Mouse (Mus musculus): ENCODE measurements around the gene Insig2. TPM values are rescaled to one million over a fixed set of nuclear protein-coding genes. Genes with fewer than 3 reads are reported as not detected.

Gene Insig2
- polyA plus RNA-seq, 1 experiment from 2014 or later: 35.7 TPM

- Histone ChIP-seq H3K4me1 (no peaks in the 10 kb centered on the region), H3K36me3 (no peaks in the 10 kb centered on the region), H3K9me3 (replicated peaks) (no peaks in the 10 kb centered on the region), H3K4me2 (no peak overlapping the region), H3K4me3 (replicated peaks) (no peak overlapping the region), H3K27ac (no peak overlapping the region), H3K9ac (no peak overlapping the region), H3K27me3 (no peaks in the 10 kb centered on the region)
- no peak for ATAC-seq (replicated peaks; ENCODE audit: low FRiP score)
- WGBS: 65% methylated on average over 13 of the region's 13 CpGs
Observed at GRCm38 (mm10) chr1:121350616-121351015, 18.2 kb upstream of the Insig2 start.

- H3K27me3 ChIP-seq: no peaks in the 10 kb centered on the region
- H3K9me3 ChIP-seq (replicated peaks): no peaks in the 10 kb centered on the region
- no peak overlapping the region for H3K4me3 ChIP-seq (replicated peaks)
- no peaks in the 10 kb centered on the region for H3K36me3 ChIP-seq
- no peak for ATAC-seq (replicated peaks; ENCODE audit: low FRiP score)
- no peak overlapping the region for H3K27ac ChIP-seq
- no peak overlapping the region for H3K4me2 ChIP-seq
- 77% methylated on average over 4 of the region's 4 CpGs for WGBS
- H3K9ac ChIP-seq: no peak overlapping the region
- H3K4me1 ChIP-seq: no peaks in the 10 kb centered on the region
Observed at GRCm38 (mm10) chr1:121348875-121349847, 16.8 kb upstream of the Insig2 start.

- Histone ChIP-seq H3K27ac (no peak overlapping the region), H3K27me3 (no peaks in the 10 kb centered on the region), H3K4me1 (no peaks in the 10 kb centered on the region), H3K36me3 (no peaks in the 10 kb centered on the region), H3K9me3 (replicated peaks) (no peaks in the 10 kb centered on the region), H3K9ac (no peak overlapping the region), H3K4me2 (no peak overlapping the region), H3K4me3 (replicated peaks) (no peak overlapping the region)
- WGBS: 65% methylated on average over 5 of the region's 5 CpGs
- no peak for ATAC-seq (replicated peaks; ENCODE audit: low FRiP score)
Observed at GRCm38 (mm10) chr1:121343966-121344365, 11.6 kb upstream of the Insig2 start.

GRCm38 (mm10) chr1:121335789-121336188, 3.4 kb upstream of the Insig2 start:
- Histone ChIP-seq H3K27ac (no peak overlapping the region), H3K9ac (no peak overlapping the region), H3K36me3 (no peaks in the 10 kb centered on the region), H3K4me2 (no peak overlapping the region), H3K4me3 (replicated peaks) (no peak overlapping the region), H3K27me3 (no peaks in the 10 kb centered on the region), H3K9me3 (replicated peaks) (no peaks in the 10 kb centered on the region), H3K4me1 (no peaks in the 10 kb centered on the region)
- 67% methylated on average over 4 of the region's 4 CpGs for WGBS
- no peak for ATAC-seq (replicated peaks; ENCODE audit: low FRiP score)

- WGBS: 91% methylated on average over 4 of the region's 4 CpGs
- H3K27me3 ChIP-seq: no peaks in the 10 kb centered on the region
- no peak overlapping the region for H3K27ac ChIP-seq
- H3K4me1 ChIP-seq: 0 out of 2 replicates have a peak, but pooled peaks cover 3% of the 10 kb centered on the region
- no peak for ATAC-seq (replicated peaks; ENCODE audit: low FRiP score)
- no peak overlapping the region for H3K9ac ChIP-seq
- no peak overlapping the region for H3K4me2 ChIP-seq
- H3K4me3 ChIP-seq (replicated peaks): no peak overlapping the region
- H3K9me3 ChIP-seq (replicated peaks): no peaks in the 10 kb centered on the region
- H3K36me3 ChIP-seq: no peaks in the 10 kb centered on the region
Observed at GRCm38 (mm10) chr1:121333986-121334703, 1.8 kb upstream of the Insig2 start.

- H3K9me3 ChIP-seq (replicated peaks): no peaks in the 10 kb centered on the region
- WGBS: 88% methylated on average over 2 of the region's 2 CpGs
- H3K27ac ChIP-seq: no peak overlapping the region
- no peak overlapping the region for H3K9ac ChIP-seq
- H3K36me3 ChIP-seq: no peaks in the 10 kb centered on the region
- no peak for ATAC-seq (replicated peaks; ENCODE audit: low FRiP score)
- no peak overlapping the region for H3K4me2 ChIP-seq
- H3K4me3 ChIP-seq (replicated peaks): no peak overlapping the region
- H3K27me3 ChIP-seq: no peaks in the 10 kb centered on the region
- peaks cover 19% of the 10 kb centered on the region for H3K4me1 ChIP-seq
Observed at GRCm38 (mm10) chr1:121330621-121331020, 1.8 kb downstream of the Insig2 start.

- H3K4me1 ChIP-seq: peaks cover 19% of the 10 kb centered on the region
- H3K9ac ChIP-seq: no peak overlapping the region
- no peak overlapping the region for H3K4me3 ChIP-seq (replicated peaks)
- H3K27me3 ChIP-seq: no peaks in the 10 kb centered on the region
- 60% methylated on average over 2 of the region's 2 CpGs for WGBS
- H3K27ac ChIP-seq: no peak overlapping the region
- no peaks in the 10 kb centered on the region for H3K36me3 ChIP-seq
- no peaks in the 10 kb centered on the region for H3K9me3 ChIP-seq (replicated peaks)
- ATAC-seq (replicated peaks; ENCODE audit: low FRiP score): no peak
- no peak overlapping the region for H3K4me2 ChIP-seq
Observed at GRCm38 (mm10) chr1:121329391-121329790, 3.0 kb downstream of the Insig2 start.

- no peaks in the 10 kb centered on the region for H3K27me3 ChIP-seq
- peak overlapping the region; percentile 83 for H3K4me2 ChIP-seq
- H3K27ac ChIP-seq: peak overlapping the region; percentile 94
- H3K9ac ChIP-seq: peak overlapping the region; percentile 81
- H3K9me3 ChIP-seq (replicated peaks): no peaks in the 10 kb centered on the region
- WGBS: 4% methylated on average over 7 of the region's 7 CpGs
- H3K4me1 ChIP-seq: peaks cover 26% of the 10 kb centered on the region
- H3K4me3 ChIP-seq (replicated peaks): peak overlapping the region; percentile 90
- ATAC-seq (replicated peaks; ENCODE audit: low FRiP score): peak; percentile 55
- no peaks in the 10 kb centered on the region for H3K36me3 ChIP-seq
Observed at GRCm38 (mm10) chr1:121328193-121328555, 4.2 kb downstream of the Insig2 start.

- peak; percentile 97 for ATAC-seq (replicated peaks; ENCODE audit: low FRiP score)
- H3K27me3 ChIP-seq: no peaks in the 10 kb centered on the region
- peak overlapping the region; percentile 90 for H3K4me3 ChIP-seq (replicated peaks)
- under 1% methylated on average over 55 of the region's 55 CpGs for WGBS
- H3K36me3 ChIP-seq: no peaks in the 10 kb centered on the region
- peak overlapping the region; percentile 81 for H3K9ac ChIP-seq
- peak overlapping the region; percentile 83 for H3K4me2 ChIP-seq
- H3K4me1 ChIP-seq: peaks cover 31% of the 10 kb centered on the region
- H3K9me3 ChIP-seq (replicated peaks): no peaks in the 10 kb centered on the region
- H3K27ac ChIP-seq: peak overlapping the region; percentile 94
Observed at GRCm38 (mm10) chr1:121327344-121328192, 4.8 kb downstream of the Insig2 start.

- Histone ChIP-seq H3K4me3 (replicated peaks) (peak overlapping the region; percentile 90), H3K27me3 (no peaks in the 10 kb centered on the region), H3K4me2 (peak overlapping the region; percentile 83), H3K36me3 (no peaks in the 10 kb centered on the region), H3K9ac (peak overlapping the region; percentile 81), H3K27ac (peak overlapping the region; percentile 94; the same call in 1 of the 2 replicates), H3K9me3 (replicated peaks) (no peaks in the 10 kb centered on the region), H3K4me1 (peaks cover 31% of the 10 kb centered on the region)
- WGBS: 22% methylated on average over 18 of the region's 18 CpGs
- no peak for ATAC-seq (replicated peaks; ENCODE audit: low FRiP score)
Observed at GRCm38 (mm10) chr1:121326591-121327343, 5.6 kb downstream of the Insig2 start.

GRCm38 (mm10) chr1:121323501-121323900, 8.9 kb downstream of the Insig2 start:
- Histone ChIP-seq H3K9me3 (replicated peaks) (no peaks in the 10 kb centered on the region), H3K4me1 (peaks cover 25% of the 10 kb centered on the region), H3K27ac (peak overlapping the region; percentile 37), H3K27me3 (no peaks in the 10 kb centered on the region), H3K4me2 (no peak overlapping the region), H3K9ac (no peak overlapping the region), H3K4me3 (replicated peaks) (no peak overlapping the region), H3K36me3 (peaks cover 4% of the 10 kb centered on the region; the same call in 1 of the 2 replicates)
- 23% methylated on average over 4 of the region's 4 CpGs for WGBS
- 0 out of 2 replicates have a peak, but pooled peaks have one; percentile 5 for ATAC-seq (replicated peaks; ENCODE audit: low FRiP score)
